Comparison of ENCODE assay signal across 19 mouse cellular contexts in genomic region chr11:86384141-86384540, GRCm38 (mm10). TPM values are rescaled to one million over a fixed set of nuclear protein-coding genes. Genes with fewer than 3 reads are reported as not detected.
DNase-seq lines count a peak whose midpoint lies in the region; ATAC-seq and TF ChIP-seq lines count a peak whose summit lies in the region.
"Had no signal": no experiment of that assay in that cellular context is flagged by ENCODE, and none has a peak within 500 bp of the region (broad histone marks: within the 10 kb centered on the region; RNA-seq: fewer than 3 reads in every experiment).

No protein-coding gene starts in this region.

- peak overlapping the region; percentile 58; the same call in 1 of the 2 replicates for H3K27ac ChIP-seq in spleen, adult 2 months (ENCODE audit: insufficient read depth, low read length)
- H3K27ac ChIP-seq: embryonic facial prominence, embryonic 12.5 days; forebrain, embryonic 15.5 days; hindbrain, embryonic 13.5 days had no signal

- no peaks in the 10 kb centered on the region for H3K36me3 ChIP-seq in spleen, adult 2 months (ENCODE audit: control insufficient read depth, insufficient read depth, low read length)
- H3K36me3 ChIP-seq: embryonic facial prominence, embryonic 12.5 days; forebrain, embryonic 15.5 days; G1E; hindbrain, embryonic 13.5 days had no signal

- DNase-seq in spleen, adult 18-20 months = peak; percentile 46 to 56
- no peak for DNase-seq in spleen, adult 12 weeks (ENCODE audit: low spot score)
- peak in 1 of 2 experiments; percentile 65 for DNase-seq in spleen, adult 2 months (ENCODE audit: low read depth in 1 of 2, low spot score in 2 of 2)
- peak; percentile 44 for DNase-seq in thymus, postnatal 0 days (ENCODE audit: low spot score)
- DNase-seq in thymus, postnatal 4 days = peak; percentile 67
- no peak for DNase-seq in heart, adult 18-20 months
- DNase-seq in kidney, postnatal 14 days = no peak
- DNase-seq: adrenal gland, postnatal 10 days; cerebellum, adult 11 months; cerebellum, adult 8-10 months; cerebellum, postnatal 25 days; gastrocnemius, postnatal 14 days; heart, postnatal 10 days; heart, postnatal 4 days had no signal

- 25% methylated on average over 3 of the region's 3 CpGs for WGBS in spleen, adult 2 months

- TF ChIP-seq CTCF in spleen, adult 2 months (IDR thresholded peaks at IDR 0.05; ENCODE audit: extremely low read depth, insufficient read depth, insufficient read length, insufficient replicate concordance) = no peak

- ATAC-seq in CD4-positive, CD25-positive, alpha-beta regulatory T cell, adult 4 months = no peak
- ATAC-seq: forebrain, embryonic 15.5 days had no signal

- H3K4me1 ChIP-seq in spleen, adult 2 months (ENCODE audit: control insufficient read depth, insufficient read depth, insufficient read length) = peaks cover 24% of the 10 kb centered on the region; the same call in 1 of the 2 replicates

- no peak for TF ChIP-seq POLR2A in spleen, adult 2 months (IDR thresholded peaks at IDR 0.05; ENCODE audit: low read depth, low read length)

- H3K27me3 ChIP-seq in spleen, adult 2 months (ENCODE audit: control insufficient read depth, insufficient read depth, low read length) = no peaks in the 10 kb centered on the region
- H3K27me3 ChIP-seq: embryonic facial prominence, embryonic 12.5 days; forebrain, embryonic 15.5 days; hindbrain, embryonic 13.5 days had no signal

- no peak overlapping the region for H3K4me3 ChIP-seq in spleen, adult 2 months (ENCODE audit: extremely low read depth, insufficient read depth, insufficient read length)
- H3K4me3 ChIP-seq: embryonic facial prominence, embryonic 12.5 days; forebrain, embryonic 15.5 days; hindbrain, embryonic 13.5 days had no signal

RNA-seq across cellular contexts. Expression of gene Med13, which starts 26.7 kb away (rescaled TPM):
- polyA plus RNA-seq in spleen, adult 2 months (2012; rRNA removed) = 22.3 and 23.2 TPM in 2 replicates
- 10.0 and 15.1 TPM in 2 replicates for polyA plus RNA-seq in thymus, postnatal 0 days (2015; fragmentation: Nextera tagmentation; extraction: Ambion mirVana)
- 10 to 100 TPM; 32.9 to 36.2 TPM for total RNA-seq in heart, adult 18-20 months (2021)
- polyA plus RNA-seq in CD4-positive, CD25-positive, alpha-beta regulatory T cell, adult 4 months (2017; shearing (Covaris generic)) = 10 to 100 TPM in 1 of 2 experiments, 1 to 10 TPM in 1; 9.3 to 14.5 TPM

Comparison
In these comparisons a context has a peak if more than half of its experiments do, and no peak if none do; other contexts are left out.
1. DNase-seq: peak in spleen, adult 18-20 months (2 of 2), thymus, postnatal 0 days (single experiment) and thymus, postnatal 4 days (single experiment); none in spleen, adult 12 weeks (single experiment), heart, adult 18-20 months (0 of 2) and kidney, postnatal 14 days (single experiment).